Mouse (Mus musculus): ENCODE results near the gene Nfkb1. TPM values are rescaled to one million over a fixed set of nuclear protein-coding genes. Genes with fewer than 3 reads are reported as not detected.

Gene Nfkb1
- polyA plus RNA-seq, 1 experiment: 38.3 TPM

GRCm38 (mm10) chr3:135696262-135696661 is 4.9 kb upstream of the Nfkb1 start:
- Histone ChIP-seq H3K9me3 (replicated peaks; ENCODE audit: control insufficient read depth, insufficient read depth, low read length, poor library complexity, severe bottlenecking) (no peaks in the 10 kb centered on the region), H3K36me3 (ENCODE audit: control insufficient read depth, insufficient read depth, low read length, poor library complexity, severe bottlenecking) (no peaks in the 10 kb centered on the region), H3K9ac (ENCODE audit: low read depth, poor library complexity, severe bottlenecking) (no peak overlapping the region), H3K27me3 (ENCODE audit: control insufficient read depth, insufficient read depth, low read length, poor library complexity, severe bottlenecking) (no peaks in the 10 kb centered on the region), H3K27ac (ENCODE audit: insufficient read depth, low read length) (no peak overlapping the region), H3K4me3 (ENCODE audit: low read depth, low read length) (no peak overlapping the region), H3K4me1 (ENCODE audit: control insufficient read depth, insufficient read depth, low read length) (no peaks in the 10 kb centered on the region)
- TF ChIP-seq CTCF (IDR thresholded peaks at IDR 0.05; ENCODE audit: low read depth, low read length): no peak
- TF ChIP-seq POLR2A (IDR thresholded peaks at IDR 0.05; ENCODE audit: insufficient read depth, low read length): no peak
- TF ChIP-seq EP300 (IDR thresholded peaks at IDR 0.05; ENCODE audit: insufficient read depth, low read depth, low read length): no peak

GRCm38 (mm10) chr3:135692999-135693398 is 1.7 kb upstream of the Nfkb1 start:
- Histone ChIP-seq H3K4me1 (ENCODE audit: control insufficient read depth, insufficient read depth, low read length) (no peaks in the 10 kb centered on the region), H3K27ac (ENCODE audit: insufficient read depth, low read length) (no peak overlapping the region), H3K9me3 (replicated peaks; ENCODE audit: control insufficient read depth, insufficient read depth, low read length, poor library complexity, severe bottlenecking) (no peaks in the 10 kb centered on the region), H3K27me3 (ENCODE audit: control insufficient read depth, insufficient read depth, low read length, poor library complexity, severe bottlenecking) (no peaks in the 10 kb centered on the region), H3K36me3 (ENCODE audit: control insufficient read depth, insufficient read depth, low read length, poor library complexity, severe bottlenecking) (no peaks in the 10 kb centered on the region), H3K9ac (ENCODE audit: low read depth, poor library complexity, severe bottlenecking) (no peak overlapping the region), H3K4me3 (ENCODE audit: low read depth, low read length) (no peak overlapping the region)
- TF ChIP-seq POLR2A (IDR thresholded peaks at IDR 0.05; ENCODE audit: insufficient read depth, low read length) (no peak), CTCF (IDR thresholded peaks at IDR 0.05; ENCODE audit: low read depth, low read length) (no peak), EP300 (IDR thresholded peaks at IDR 0.05; ENCODE audit: insufficient read depth, low read depth, low read length) (no peak)

- Histone ChIP-seq H3K4me3 (ENCODE audit: low read depth, low read length) (peak overlapping the region; percentile 82), H3K9ac (ENCODE audit: low read depth, poor library complexity, severe bottlenecking) (peak overlapping the region; percentile 97), H3K4me1 (ENCODE audit: control insufficient read depth, insufficient read depth, low read length) (no peaks in the 10 kb centered on the region), H3K27me3 (ENCODE audit: control insufficient read depth, insufficient read depth, low read length, poor library complexity, severe bottlenecking) (no peaks in the 10 kb centered on the region), H3K36me3 (ENCODE audit: control insufficient read depth, insufficient read depth, low read length, poor library complexity, severe bottlenecking) (no peaks in the 10 kb centered on the region), H3K9me3 (replicated peaks; ENCODE audit: control insufficient read depth, insufficient read depth, low read length, poor library complexity, severe bottlenecking) (no peaks in the 10 kb centered on the region), H3K27ac (ENCODE audit: insufficient read depth, low read length) (no peak overlapping the region)
- TF ChIP-seq EP300 (IDR thresholded peaks at IDR 0.05; ENCODE audit: insufficient read depth, low read depth, low read length) (no peak), CTCF (IDR thresholded peaks at IDR 0.05; ENCODE audit: low read depth, low read length) (no peak), POLR2A (IDR thresholded peaks at IDR 0.05; ENCODE audit: insufficient read depth, low read length) (no peak)
Observed at GRCm38 (mm10) chr3:135690568-135691190, 668 bp downstream of the Nfkb1 start.

GRCm38 (mm10) chr3:135689773-135690567 is 1.4 kb downstream of the Nfkb1 start:
- H3K27ac ChIP-seq (ENCODE audit: insufficient read depth, low read length): no peak overlapping the region
- H3K4me3 ChIP-seq (ENCODE audit: low read depth, low read length): peak overlapping the region; percentile 82
- H3K4me1 ChIP-seq (ENCODE audit: control insufficient read depth, insufficient read depth, low read length): no peaks in the 10 kb centered on the region
- peak overlapping the region; percentile 97 for H3K9ac ChIP-seq (ENCODE audit: low read depth, poor library complexity, severe bottlenecking)
- TF ChIP-seq EP300 (IDR thresholded peaks at IDR 0.05; ENCODE audit: insufficient read depth, low read depth, low read length) (no peak), CTCF (IDR thresholded peaks at IDR 0.05; ENCODE audit: low read depth, low read length) (no peak), POLR2A (IDR thresholded peaks at IDR 0.05; ENCODE audit: insufficient read depth, low read length) (no peak)
- H3K36me3 ChIP-seq (ENCODE audit: control insufficient read depth, insufficient read depth, low read length, poor library complexity, severe bottlenecking): no peaks in the 10 kb centered on the region
- no peaks in the 10 kb centered on the region for H3K9me3 ChIP-seq (replicated peaks; ENCODE audit: control insufficient read depth, insufficient read depth, low read length, poor library complexity, severe bottlenecking)
- no peaks in the 10 kb centered on the region for H3K27me3 ChIP-seq (ENCODE audit: control insufficient read depth, insufficient read depth, low read length, poor library complexity, severe bottlenecking)

GRCm38 (mm10) chr3:135688970-135689772 is 2.2 kb downstream of the Nfkb1 start:
- no peak overlapping the region for H3K4me3 ChIP-seq (ENCODE audit: low read depth, low read length)
- H3K27ac ChIP-seq (ENCODE audit: insufficient read depth, low read length): no peak overlapping the region
- no peaks in the 10 kb centered on the region for H3K27me3 ChIP-seq (ENCODE audit: control insufficient read depth, insufficient read depth, low read length, poor library complexity, severe bottlenecking)
- no peaks in the 10 kb centered on the region for H3K9me3 ChIP-seq (replicated peaks; ENCODE audit: control insufficient read depth, insufficient read depth, low read length, poor library complexity, severe bottlenecking)
- TF ChIP-seq EP300 (IDR thresholded peaks at IDR 0.05; ENCODE audit: insufficient read depth, low read depth, low read length) (no peak), CTCF (IDR thresholded peaks at IDR 0.05; ENCODE audit: low read depth, low read length) (no peak), POLR2A (IDR thresholded peaks at IDR 0.05; ENCODE audit: insufficient read depth, low read length) (no peak)
- no peaks in the 10 kb centered on the region for H3K4me1 ChIP-seq (ENCODE audit: control insufficient read depth, insufficient read depth, low read length)
- no peak overlapping the region for H3K9ac ChIP-seq (ENCODE audit: low read depth, poor library complexity, severe bottlenecking)
- H3K36me3 ChIP-seq (ENCODE audit: control insufficient read depth, insufficient read depth, low read length, poor library complexity, severe bottlenecking): no peaks in the 10 kb centered on the region
